Mouse (Mus musculus) urinary bladder, postnatal 25 days (tissue): ENCODE measurements around the gene Eif5b.
A peak's percentile ranks its signal among the peaks of the same experiment; 100 is the strongest.
"Not testable (repeated sequence)": the region's sequence is repeated elsewhere in the genome, so short reads cannot be mapped to it uniquely, and the experiment has no call there.

Experiments
- DNase-seq: peaks from one replicate; pipeline ENCODE4 v3.0.0; 2022; ENCODE audit warnings: low spot score

The Eif5b gene

DNA sequence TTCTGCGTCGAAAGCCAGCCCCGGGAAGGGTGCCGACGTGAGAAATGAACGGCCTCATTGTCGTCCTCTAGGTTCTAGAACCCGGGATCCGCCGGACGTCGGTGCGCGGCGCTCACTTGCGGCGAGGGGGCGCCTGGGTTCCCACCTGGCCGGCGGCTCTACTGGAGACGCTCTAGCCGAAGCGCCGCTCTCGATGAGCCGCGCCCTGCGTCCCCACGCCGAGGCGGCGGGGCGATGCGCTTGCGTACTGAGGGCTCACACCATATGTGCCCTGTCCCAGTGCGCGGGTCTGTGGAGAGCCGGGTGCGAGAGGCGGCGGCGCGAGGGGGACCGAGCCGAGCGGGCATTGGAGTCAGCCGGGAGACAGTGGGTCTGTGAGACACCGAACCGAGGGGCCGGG is at the start of gene Eif5b, which contains the start of gene Txndc9:
Gene Eif5b (plus strand): TSS at position 144 of the 400 bp plus-strand sequence.
Gene Txndc9 (minus strand): TSS at position 27 of the 400 bp plus-strand sequence.
- DNase-seq: peak; percentile 88

DNA sequence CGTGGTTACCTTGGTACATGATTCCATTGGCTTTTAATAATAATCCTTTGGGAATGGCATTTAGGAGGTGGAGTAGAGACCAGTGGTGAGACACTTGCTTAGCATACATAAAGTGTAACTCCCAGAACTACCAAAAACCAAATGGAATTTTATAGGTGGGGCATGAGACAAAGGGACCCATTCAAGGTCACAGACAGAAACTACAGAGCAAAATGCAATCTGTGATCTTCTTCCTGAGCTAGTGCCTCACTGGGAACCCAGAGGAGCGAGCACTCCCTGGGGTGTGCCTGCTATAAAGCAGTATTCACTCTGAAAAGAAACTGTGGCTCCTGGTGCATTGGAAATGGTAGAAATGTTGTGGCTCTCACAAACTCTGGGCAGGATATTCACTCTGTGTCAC is 48.9 kb upstream of the Eif5b start:
- no peak for DNase-seq

DNA sequence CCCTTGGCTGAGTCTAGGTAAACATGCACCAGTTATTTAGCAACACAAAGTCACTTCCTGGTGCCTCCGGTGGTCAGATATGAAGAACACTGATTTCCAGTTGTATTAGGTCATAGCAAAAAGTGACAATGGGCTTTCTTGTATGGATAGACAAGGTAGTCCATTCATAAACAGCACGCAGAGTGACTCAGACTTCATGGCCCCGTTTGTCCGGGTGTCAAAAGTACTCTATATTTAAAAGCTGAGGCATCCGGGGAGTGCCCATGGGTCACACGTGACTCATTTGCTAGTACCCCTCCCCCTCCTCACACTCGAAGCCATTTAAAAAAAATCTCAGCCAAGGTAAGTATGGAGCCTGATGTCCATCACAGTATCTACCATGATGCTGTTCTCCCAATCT is 43.0 kb upstream of the Eif5b start:
- DNase-seq: no peak

DNA sequence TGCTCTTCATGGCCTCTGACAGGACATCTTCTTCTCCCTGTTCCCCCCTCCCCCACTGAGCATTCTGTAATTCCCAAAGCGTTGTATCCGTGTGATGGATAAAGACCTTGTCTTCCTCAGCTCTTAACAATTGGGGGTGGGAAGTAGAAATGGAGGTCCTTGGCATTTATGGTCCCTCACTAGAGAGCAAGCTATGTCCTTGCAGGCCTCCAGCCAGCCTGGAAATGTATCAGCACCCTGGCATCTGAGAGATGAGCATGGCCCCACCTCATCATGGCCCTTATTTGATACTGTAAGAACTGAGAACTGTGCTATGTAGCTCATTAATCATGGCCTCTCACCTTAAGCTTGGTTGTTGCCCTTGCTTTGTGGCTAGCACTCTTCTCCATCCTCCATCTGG is 42.6 kb upstream of the Eif5b start:
- DNase-seq: no peak

DNA sequence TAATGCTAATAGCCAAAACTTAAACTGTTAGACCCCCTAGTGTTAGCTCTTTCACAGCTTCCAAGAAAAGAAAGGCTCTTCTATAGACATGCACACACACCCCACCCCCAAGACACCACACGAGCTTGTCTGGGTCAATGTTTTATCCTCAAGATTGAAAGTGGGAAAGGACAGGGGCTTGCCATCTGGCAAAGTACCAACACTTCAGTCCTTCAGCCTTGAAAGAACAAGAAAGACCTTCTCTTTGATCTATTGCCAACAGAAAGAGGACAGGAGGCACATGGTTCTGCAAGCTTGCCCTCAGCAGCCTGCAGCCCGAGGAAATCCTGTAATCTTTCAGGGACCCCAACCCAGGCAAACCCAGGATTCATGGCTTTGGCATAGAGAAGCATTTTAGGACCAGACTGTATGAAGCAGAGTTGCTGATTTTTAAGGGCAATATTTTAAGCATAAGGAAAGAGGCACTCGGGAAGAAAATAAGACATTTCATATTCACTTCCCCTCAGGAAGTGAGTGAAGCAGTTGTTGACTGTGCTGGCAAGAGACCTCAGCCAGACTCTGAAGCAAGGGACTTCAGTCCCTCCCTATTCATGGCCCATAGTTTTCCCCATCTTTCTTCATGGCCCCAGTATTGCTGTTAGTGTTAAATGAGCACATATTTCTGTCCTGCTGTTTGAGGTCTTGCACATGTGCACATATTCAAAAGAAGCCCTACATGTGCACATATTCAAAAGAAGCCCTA is 40.9 kb upstream of the Eif5b start:
- no peak for DNase-seq

DNA sequence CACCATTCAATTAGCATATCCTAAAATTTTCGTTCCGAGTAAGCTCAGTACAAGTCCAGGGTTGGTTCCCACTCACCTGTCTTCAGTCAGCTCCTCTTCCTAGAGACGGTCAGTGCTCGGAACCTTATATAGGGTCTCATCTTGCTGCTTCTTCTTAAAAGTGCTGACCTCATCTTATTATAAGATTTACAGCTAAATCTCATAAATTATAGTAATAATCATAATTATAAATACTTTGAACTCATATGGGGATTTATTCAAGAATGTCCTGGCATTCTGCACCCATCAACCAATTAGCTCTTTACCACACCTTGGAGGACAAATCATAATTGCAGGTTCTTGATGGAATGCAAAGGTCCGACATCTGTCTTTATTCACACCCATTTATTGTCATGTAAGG is 40.2 kb upstream of the Eif5b start, which contains the start of gene Lyg1:
Gene Lyg1 (minus strand): TSS at position 101 of the 400 bp plus-strand sequence.
- DNase-seq: no peak

DNA sequence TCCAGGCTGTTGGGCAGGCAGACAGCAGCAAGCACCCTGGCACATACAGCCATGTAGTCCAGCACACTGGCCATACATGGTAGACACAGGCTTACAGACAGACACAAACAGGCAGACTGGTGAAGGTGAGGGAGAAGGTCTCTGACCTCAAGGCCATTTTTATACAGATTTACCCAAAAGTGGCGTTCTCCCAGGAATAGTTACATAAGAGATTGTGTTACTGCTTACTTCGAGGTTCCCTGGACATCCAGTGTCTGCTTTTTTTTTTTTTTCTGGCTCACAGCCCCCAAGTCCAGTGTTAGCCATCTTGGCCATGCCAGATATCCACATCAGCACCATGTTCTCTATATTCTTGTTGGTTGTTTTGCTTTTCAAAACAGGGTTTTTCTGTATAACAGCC is 39.3 kb upstream of the Eif5b start:
- no peak for DNase-seq

DNA sequence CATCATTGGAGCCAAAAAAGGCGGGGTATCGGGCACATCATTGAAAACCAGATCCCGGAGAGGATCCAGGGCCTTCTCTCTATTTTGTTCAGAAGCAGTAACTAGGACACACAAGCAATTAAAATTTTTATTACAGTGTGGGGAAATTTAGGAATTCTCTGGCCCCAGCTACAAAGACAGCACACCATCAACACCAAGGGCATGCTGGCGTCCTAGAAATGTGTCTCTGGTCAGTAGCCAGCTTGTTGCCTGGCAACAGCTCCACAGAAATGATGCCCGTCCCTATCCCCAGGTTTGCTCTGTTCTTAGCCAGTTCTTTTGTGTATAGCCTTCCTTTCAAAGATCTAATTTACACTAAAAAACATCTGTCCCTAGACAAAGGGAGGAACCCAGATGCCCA is 38.3 kb upstream of the Eif5b start:
- DNase-seq: no peak

DNA sequence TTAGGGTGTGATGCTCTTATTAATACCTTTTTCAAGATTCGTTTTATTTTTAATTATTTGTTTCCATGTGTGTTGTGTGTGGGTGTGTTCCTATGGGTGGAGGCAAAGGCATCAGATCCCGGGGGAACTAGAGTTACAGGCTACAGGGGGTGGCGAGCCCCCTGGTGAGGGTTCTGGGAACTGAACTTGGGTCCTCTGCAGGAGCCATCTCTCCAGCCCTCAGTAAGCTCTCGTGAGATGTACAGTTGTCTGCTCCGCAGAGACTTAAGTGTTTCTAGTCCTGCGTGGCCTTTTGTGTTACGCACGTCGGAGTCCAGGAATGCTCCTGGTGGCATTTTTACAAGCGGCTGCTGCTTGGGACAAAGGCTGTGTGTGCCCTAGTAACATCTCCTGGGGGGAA is 32.2 kb upstream of the Eif5b start:
- no peak for DNase-seq

DNA sequence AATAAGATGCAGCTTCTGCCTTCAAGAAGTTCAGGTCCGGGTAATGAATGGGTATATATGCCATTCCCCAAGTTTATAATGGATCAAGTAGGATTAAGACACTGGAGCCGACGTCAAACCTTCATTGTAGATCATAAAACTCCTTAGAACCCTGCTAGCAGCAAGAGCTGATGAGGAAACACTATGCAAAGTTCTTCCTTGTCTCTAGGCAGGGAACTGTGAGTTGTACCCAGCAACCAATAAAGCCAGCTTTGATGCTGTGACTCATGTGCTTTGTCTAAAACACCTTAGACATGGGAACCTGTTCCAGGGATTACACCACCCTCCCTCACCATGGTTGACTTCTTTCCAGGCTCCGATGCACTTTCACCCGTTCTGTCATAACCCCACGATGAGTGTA is 29.1 kb upstream of the Eif5b start:
- DNase-seq: no peak

DNA sequence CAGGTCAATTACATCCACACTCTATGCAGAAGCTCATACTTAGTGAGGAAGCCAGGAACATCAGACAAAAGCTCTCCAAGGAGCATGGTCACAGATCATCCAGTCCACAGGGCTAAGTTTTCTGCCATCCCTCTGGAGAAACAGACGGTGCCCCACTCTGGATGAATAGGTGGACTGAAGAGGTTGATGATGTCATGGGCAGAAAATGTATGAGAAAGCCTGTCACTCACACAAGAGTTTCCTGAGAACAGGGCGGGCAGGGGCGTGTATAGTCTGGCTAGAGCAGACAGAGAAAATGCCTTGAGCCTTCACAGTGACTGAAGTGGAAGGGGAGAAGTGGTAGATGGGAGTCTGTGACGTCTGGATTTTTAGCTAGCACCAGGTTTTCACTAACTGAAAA is 26.3 kb upstream of the Eif5b start:
- DNase-seq: no peak

DNA sequence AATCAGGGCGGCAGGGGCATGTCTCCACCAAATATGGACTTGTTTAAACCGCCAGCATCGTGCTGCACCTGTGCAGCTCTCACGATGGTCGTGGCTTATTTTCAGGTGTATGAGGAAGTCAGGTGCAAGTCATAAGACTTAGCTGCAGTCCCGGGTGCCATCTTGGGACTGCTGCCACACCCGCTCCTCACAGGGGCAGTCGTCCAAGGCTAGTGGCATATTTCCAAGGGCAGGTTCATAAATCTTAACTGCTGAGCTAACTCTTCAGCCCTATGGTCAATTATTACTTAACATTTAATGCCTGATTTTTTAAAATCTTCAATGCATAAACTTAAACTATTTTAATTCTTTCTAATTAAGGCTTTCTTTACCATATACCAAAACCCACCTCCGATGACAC is 21.1 kb upstream of the Eif5b start:
- not testable (repeated sequence) for DNase-seq

DNA sequence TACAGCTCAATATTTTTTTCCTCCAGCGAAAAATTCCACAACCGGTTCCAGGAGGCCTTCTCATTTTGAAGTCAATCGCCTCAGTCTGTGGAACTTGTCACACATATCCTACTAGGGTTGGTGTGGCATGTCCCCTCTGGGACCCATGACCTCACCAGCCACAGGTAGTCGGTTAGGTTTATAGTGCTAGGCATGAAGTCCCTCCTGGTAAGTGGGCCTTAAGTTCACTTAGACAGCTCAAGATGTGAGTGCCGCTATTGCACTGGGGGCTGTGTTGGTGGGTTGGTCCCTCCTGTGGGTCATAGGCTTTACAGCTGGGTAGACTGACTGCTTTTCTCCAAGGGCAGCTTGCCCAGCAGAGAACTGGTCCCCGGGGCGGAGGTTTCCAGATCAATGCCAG is 20.5 kb upstream of the Eif5b start:
- no peak for DNase-seq

DNA sequence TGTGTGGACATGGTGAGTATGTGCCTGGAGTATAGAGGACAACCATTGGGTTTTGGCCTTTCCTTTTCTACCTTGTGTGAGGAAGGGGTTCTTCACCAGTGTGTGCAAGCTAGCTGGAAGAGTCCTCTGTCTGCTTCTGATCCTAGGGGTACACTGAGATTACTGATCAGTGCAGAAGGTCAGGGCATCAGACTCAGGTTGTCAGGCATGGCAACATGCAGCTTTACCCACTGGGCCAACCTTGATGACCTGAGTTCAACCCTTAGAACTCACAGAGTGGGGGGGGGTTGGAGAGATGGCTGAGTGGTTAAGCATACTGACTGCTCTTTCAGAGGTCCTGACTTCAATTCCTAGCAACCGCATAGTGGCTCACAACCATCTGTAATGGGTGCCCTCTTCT is 13.5 kb upstream of the Eif5b start:
- no peak for DNase-seq

DNA sequence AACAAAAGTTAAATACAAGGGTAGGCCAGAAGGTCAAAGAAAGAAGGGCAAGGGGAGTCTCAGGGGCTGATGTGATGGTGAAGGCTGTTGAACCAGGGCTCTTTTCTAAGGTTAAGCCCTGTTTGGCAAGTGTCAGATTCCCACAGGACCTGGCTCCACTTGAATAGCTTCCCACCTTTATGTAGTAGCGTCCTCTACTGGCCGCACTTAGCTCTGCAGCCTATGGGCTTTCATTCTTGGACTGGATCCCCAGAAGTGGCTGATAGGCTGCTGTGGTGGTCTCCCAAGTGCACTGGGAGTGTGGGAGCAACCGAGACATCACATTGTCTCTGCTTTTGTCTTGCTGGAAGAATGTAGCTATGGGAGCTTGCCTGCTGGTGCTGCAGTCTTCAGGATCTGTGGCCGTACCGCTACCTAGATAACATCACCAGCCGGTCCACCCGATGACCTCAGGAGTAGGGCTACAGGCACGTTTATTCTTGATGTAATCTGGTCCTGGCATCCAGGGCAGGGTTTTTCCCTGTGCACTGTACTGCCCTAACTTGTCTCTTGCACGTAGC is 12.0 kb upstream of the Eif5b start:
- DNase-seq: peak; percentile 13

DNA sequence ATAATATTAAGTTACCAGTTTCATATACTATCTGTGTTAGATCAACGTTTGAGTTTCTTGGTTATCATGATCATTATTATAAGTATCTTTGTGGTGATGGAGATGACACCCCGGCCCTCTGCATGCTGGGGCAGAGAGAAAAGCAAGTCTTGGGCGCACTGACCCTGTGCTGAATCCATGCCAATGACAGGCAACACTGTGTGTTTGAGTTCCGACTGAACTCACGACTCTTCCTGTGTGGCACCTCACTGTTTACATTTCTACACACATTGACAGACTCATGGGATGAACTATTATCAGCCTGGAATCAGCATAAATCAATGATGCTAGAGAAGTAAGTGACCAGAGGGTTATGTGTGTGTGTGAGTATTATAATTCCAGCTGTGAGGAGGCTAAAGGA is 10.0 kb upstream of the Eif5b start:
- no peak for DNase-seq

DNA sequence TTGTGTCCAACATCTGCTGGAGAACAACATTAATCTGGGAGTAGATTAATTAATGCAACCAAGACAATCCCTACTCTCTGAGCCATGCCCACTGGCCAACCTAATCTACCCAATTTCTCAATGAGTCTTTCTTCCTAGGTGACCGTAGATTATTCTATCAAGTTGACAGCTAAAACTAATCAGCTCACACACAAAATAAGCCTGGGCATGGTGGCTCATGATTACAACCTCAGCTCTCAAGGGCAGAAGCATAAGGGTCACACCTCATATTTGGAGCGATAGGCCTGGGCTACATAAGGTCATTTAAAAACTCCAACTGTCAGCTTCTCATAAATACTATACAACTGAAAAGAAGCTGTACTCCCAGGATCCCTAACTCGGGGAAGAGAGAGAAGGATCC is 1.6 kb upstream of the Eif5b start:
- no peak for DNase-seq

DNA sequence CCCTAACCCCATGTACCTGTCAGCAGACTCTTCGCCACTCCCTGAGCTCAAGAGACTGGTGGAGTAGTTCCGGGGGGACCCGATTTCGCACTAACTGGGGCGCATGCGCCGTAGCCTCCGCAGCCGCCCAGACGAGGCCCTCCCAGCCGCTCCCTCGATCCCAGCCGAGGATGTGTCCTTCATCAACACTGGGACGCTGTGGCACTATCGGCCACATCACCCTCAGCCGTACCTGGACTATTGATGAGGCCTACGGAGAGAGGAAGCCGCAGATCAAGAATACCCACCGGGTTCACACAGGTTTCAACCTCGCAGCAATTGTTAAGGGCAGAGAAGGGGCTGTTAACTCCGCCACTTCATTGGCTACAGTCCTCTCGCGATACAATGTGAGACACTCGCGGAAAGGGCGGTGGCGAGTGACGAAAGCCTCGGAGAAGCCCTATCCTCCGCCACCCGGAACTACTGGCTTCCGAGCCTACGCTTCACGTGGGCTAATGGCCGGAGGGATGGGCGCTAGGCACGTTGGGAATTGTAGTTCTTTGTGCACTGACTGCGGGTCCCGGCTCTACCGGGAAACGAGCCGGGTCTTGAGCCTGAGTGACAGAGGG is 829 bp upstream of the Eif5b start:
- peak; percentile 87 for DNase-seq

DNA sequence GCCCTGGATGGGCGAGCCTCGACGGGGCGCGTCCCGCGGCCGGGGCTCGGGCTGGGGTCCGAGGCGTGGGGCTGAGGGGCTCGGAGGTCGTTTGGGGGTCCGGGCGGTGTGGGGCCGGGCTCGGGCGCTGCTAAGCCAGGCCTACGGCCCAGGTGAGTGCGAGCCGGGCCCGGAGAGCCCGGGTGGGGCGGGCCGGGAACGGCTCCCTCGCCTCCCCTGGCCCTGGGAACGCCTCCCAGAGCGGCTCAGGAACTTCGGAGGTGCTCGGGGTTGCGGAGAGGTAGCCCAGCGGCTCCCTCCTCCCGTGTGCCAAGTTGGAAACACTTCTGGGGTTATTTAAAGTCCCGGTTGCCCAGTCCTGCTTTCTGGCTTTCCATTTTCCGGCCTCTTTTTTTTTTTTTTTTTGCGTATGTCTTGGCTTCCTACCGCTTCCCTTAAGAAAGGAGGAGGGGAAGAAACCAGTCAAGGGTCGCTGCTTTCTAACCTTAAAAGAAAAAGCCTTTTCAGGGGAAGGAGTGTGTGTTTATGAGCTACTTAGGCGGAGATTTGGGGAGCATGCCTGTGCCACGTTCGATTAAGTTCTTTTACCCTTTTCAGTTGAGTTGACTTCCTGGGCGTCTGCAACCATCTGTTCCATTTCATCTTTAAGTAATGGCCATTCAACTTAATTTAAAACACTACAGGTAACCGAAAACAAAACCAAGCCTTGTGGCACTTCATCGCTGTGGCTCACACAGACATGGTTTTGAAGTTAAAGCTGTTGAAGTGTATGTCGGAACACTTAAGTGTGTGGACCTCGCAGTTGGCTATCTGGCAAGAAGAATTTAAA is 775 bp downstream of the Eif5b start:
- DNase-seq: no peak

DNA sequence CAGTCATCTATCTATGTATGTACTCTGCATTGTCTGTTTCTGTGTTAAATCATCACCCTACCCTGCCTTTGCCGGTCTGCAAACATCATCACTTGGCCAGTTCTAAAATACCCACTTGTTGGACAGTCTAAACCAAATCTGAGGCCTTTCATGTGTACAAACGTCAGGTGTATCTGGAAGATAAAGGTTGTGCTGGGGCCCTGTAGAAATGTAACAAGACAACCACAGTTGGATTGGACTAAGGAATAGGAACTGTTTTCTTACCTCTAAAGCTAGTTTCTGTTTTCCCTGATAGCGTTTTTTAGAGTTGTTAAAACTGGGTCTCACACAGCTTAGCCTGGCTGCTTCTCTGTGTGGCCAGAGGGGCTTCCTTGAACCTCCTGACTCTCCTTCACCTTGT is 1.7 kb downstream of the Eif5b start:
- DNase-seq: no peak

DNA sequence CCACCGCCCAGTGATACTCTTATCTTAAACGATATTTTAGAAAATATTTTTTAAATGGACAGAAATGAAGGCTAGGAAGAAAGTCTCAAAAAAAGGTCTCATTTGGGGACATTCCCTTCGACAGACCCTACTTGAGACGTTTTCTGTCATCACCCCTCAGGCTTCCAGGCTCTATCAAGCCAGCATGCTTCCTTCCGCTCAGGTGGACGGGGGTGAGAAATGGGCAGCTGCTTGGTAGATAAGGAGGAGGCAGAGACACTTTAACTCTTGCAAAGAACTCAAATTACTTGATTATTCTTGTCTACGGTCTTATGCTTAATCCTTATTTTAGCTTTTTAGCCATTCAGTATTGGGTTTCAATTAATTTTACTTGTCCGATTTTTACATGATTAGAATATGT is 3.0 kb downstream of the Eif5b start:
- no peak for DNase-seq

DNA sequence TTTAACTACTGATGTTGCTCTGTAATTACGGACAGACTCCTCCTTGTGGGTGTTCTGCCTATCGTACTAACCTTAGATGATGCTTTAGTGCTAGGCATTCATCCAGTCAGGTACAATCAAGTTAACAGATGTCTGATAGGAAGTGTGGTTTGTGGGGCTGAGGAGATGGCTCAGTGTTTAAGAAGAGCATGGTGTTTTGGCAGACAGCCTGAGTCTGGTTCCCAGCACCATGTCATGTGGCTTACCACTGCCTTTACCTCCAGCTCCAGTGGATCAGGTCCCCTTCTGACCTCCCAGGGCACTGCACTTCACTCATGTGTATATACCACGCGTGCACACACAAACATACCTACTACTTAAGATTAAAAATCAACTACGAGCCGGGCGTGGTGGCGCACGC is 4.1 kb downstream of the Eif5b start:
- no peak for DNase-seq

DNA sequence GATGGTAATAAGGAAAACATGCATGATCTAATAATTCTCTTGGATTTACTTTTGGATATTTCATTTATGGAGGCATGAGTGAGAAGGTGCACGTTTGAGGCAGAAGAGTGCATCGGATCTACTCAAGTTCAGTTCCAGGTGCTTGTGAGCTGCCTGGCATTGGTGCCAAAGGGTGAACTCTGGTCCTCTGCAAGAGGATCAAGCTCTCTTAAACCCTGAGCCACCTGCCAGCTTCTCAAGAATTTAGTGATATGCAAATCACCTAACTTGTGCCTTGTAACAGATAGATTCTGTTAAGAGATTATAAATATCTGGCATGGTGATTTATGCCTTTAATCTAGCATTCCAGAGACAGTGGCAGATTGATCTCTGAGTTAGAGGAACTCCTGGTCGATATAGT is 5.2 kb downstream of the Eif5b start:
- no peak for DNase-seq
